Mouse (Mus musculus) left cerebral cortex, postnatal 25 days (tissue): ENCODE data around the gene Samd13. TPM values are rescaled to one million over a fixed set of nuclear protein-coding genes. Genes with fewer than 3 reads are reported as not detected.
A peak's percentile ranks its signal among the peaks of the same experiment; 100 is the strongest.

Experiments
- DNase-seq, 2 experiments: peaks; one replicate each; pipeline ENCODE4 v3.0.0; 2022; ENCODE audit warnings: low spot score in 2 of 2, mixed read lengths in 1 of 2
- intact Hi-C: fragments of 180-260 bp; cut with DNase I; formaldehyde crosslinking; loops from one replicate; pipeline ENCODE4 v1.15.1; 2025
- total RNA-seq, 2 experiments: library from RNA; stranded (reverse); gene quantifications; 2 replicates each; pipeline ENCODE4 v1.2.3; 2021

Gene Samd13
- total RNA-seq, 2 experiments from 2014 or later, result 1.1 TPM; not detected in 1

GRCm38 (mm10) chr3:146620555-146621249 is 64.7 kb downstream of the Samd13 start:
- intact Hi-C loops, result loop anchor here (1.0 to 5.0 kb wide), 5 partner anchors 22 to 273 kb away; no protein-coding TSS in a partner anchor
- peak; percentile 86 to 97 for DNase-seq

- peak; percentile 59 to 92 for DNase-seq
- intact Hi-C loops, result loop anchor here (1.0 to 5.0 kb wide), 5 partner anchors 22 to 273 kb away; no protein-coding TSS in a partner anchor
These were observed 65.3 kb downstream of the Samd13 start for GRCm38 (mm10) chr3:146620101-146620500.

- intact Hi-C loops, result no loop called here
- DNase-seq, result no peak
These were observed 67.0 kb downstream of the Samd13 start for GRCm38 (mm10) chr3:146618357-146618756.

GRCm38 (mm10) chr3:146617946-146618345 is 67.4 kb downstream of the Samd13 start:
- no peak for DNase-seq

GRCm38 (mm10) chr3:146616533-146617283 is 68.7 kb downstream of the Samd13 start:
- intact Hi-C loops, result no loop called here
- DNase-seq, result no peak

More at GRCm38 (mm10) chr3:146617946-146618345, 67.4 kb downstream of the Samd13 start:
- intact Hi-C loops, result no loop called here

GRCm38 (mm10) chr3:146615496-146615895 is 69.9 kb downstream of the Samd13 start, which contains the start of gene Dnase2b:
TSS of gene Dnase2b (minus strand) at chr3:146615596.
- DNase-seq, result no peak
- intact Hi-C loops, result no loop called here

- DNase-seq, result no peak
- intact Hi-C loops, result no loop called here
These were observed 73.6 kb downstream of the Samd13 start for GRCm38 (mm10) chr3:146611821-146612220.

GRCm38 (mm10) chr3:146611261-146611660 is 74.1 kb downstream of the Samd13 start:
- intact Hi-C loops, result no loop called here

GRCm38 (mm10) chr3:146610322-146610721 is 75.1 kb downstream of the Samd13 start:
- peak; percentile 42 to 89 for DNase-seq
- intact Hi-C loops, result no loop called here

More at GRCm38 (mm10) chr3:146611261-146611660, 74.1 kb downstream of the Samd13 start:
- no peak for DNase-seq

- DNase-seq, result peak; percentile 72 to 92
- intact Hi-C loops, result no loop called here
These were observed 78.0 kb downstream of the Samd13 start for GRCm38 (mm10) chr3:146607368-146607767.

- intact Hi-C loops, result no loop called here
- DNase-seq, result no peak
These were observed 80.7 kb downstream of the Samd13 start for GRCm38 (mm10) chr3:146604647-146605046.

- intact Hi-C loops, result no loop called here
- no peak for DNase-seq
These were observed 82.9 kb downstream of the Samd13 start for GRCm38 (mm10) chr3:146602531-146602930.

GRCm38 (mm10) chr3:146601205-146601604 is 84.2 kb downstream of the Samd13 start:
- intact Hi-C loops, result no loop called here

GRCm38 (mm10) chr3:146599198-146599900 is 86.0 kb downstream of the Samd13 start:
- peak in 1 of 2 experiments; percentile 60 for DNase-seq
- intact Hi-C loops, result no loop called here

More at GRCm38 (mm10) chr3:146601205-146601604, 84.2 kb downstream of the Samd13 start:
- no peak for DNase-seq

- peak in 1 of 2 experiments; percentile 89 for DNase-seq
- intact Hi-C loops, result loop anchor here (1.0 kb wide), 1 partner anchor 22 kb away; no protein-coding TSS in a partner anchor
These were observed 87.0 kb downstream of the Samd13 start for GRCm38 (mm10) chr3:146598411-146598810.

- DNase-seq, result no peak
- intact Hi-C loops, result no loop called here
These were observed 88.5 kb downstream of the Samd13 start for GRCm38 (mm10) chr3:146596864-146597263.

GRCm38 (mm10) chr3:146596387-146596786 is 89.0 kb downstream of the Samd13 start:
- intact Hi-C loops, result no loop called here
- DNase-seq, result no peak

- no peak for DNase-seq
- intact Hi-C loops, result no loop called here
These were observed 90.0 kb downstream of the Samd13 start for GRCm38 (mm10) chr3:146595440-146595839.
